Mouse (Mus musculus): ENCODE measurements around the gene Ppib.

Ppib gene

DNA sequence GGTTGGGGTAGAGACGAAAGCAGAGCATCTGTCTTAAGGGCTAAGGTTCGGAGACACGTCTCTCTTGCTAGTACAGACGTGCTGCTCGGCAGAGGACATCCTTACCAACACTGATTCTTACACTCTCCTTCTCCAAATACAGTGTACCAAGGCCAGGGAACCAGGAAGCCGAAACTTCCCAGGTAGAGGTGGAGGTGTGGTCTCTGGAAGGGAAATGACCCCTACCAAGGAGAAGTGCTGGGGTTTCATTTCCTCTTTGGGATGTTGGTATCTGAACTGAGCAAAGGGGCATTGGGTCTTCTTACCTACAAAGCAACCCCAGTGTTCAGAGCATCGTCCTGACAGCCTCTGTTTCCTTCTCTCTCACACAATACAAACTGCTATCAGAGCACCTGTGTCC is 12.7 kb downstream of the Ppib start:
- no peak for DNase-seq (ENCODE audit: low read depth in 1 of 2, low spot score in 2 of 2)

DNA sequence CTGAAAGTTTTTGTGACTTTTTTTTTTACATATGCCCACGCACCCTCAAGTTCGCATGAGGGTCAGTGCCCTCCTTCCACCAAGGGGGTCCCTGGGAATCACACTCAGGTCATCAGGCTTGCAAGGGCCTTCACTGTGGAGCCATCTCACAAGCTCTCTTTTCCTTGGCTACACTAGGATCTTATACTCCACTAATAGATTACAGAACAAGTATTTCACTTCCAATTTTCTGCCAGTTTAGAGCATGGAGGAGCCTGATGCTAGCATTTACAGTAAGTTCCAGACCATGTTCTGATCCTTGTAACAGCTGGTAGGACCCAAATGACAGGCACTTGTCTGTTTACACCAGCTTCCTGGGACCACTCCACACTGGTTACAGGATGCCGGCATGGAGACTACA is 18.1 kb downstream of the Ppib start:
- DNase-seq (ENCODE audit: low read depth in 1 of 2, low spot score in 2 of 2), result no peak

DNA sequence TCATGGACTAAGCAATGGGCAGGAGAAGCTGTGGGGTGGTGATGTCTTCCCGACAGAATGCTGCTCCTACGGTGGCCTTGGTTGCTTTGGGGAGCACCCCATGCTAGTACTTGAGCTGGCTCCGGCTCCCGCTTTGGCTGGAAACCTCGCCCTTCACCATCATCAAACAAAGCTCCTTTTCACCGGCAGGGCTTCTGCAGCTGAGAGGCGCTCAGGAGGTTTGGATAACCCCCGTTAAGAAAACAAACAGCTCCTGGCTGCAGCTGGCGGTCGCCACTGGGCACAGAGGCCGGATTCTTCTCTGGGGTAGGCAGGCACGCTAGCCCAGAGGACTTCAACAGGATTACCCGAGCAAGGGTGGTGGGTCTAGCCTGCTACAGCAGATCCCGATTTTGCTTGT is 18.5 kb downstream of the Ppib start:
- DNase-seq (ENCODE audit: low read depth in 1 of 2, low spot score in 2 of 2), result no peak

DNA sequence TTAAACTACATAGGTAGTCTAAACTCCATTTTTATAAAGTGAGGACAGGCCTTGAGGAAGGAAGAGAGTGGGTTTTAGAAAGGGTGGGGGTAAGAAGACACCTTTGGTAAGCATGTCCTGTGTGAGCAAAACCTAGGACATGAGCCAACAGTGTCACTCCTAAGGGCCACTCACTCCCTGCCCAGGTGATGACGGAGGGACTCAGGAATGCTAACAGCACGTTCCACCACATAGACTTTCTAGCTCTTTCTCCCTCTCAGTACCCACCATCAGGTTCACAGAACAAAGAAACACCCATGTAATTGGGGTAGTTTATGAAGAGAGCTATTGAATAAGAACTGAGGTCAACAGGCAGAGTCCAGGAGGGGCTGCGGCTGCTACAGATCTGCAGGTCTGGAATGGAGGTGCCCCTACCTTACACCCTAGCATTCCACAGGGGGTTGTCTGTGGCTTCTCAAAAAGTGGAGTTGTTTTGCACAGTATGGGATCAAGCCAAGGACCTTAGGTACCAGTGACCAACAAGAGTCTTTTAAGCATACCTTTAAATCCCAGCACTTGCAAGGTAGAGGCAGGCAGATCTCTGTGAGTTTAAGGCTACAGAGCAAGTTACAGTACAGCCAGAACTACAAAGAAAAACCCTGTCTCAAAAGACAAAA is 20.9 kb downstream of the Ppib start:
- no peak for DNase-seq (ENCODE audit: low read depth in 1 of 2, low spot score in 2 of 2)

DNA sequence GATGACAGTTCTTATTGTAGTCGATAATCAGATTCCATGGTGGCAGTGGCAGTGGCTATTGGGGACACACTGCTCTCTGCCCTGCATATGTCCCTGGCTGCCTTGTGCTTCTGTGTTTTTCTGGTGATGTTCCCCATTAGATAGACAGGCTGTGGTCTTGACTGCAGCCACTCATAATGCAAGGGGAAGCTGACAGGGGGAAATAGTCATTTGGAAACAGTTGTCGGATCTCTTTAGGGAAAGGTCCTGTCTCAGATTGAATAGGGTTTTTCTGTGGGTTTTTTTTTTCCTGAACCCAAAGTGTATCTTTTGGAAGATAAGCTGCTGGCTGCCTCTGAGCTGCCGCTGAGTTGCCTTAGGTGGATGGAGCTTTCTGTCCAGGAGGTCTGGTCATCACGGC is 22.0 kb downstream of the Ppib start:
- no peak for DNase-seq (ENCODE audit: low read depth in 1 of 2, low spot score in 2 of 2)

- DNase-seq (ENCODE audit: low read depth in 1 of 2, low spot score in 2 of 2), result no peak
These were observed 24.1 kb downstream of the Ppib start for GRCm38 (mm10) chr9:66084171-66084570.

GRCm38 (mm10) chr9:66087062-66087461 is 27.0 kb downstream of the Ppib start:
- DNase-seq (ENCODE audit: low read depth in 1 of 2, low spot score in 2 of 2), result no peak

- DNase-seq (ENCODE audit: low read depth in 1 of 2, low spot score in 2 of 2), result no peak
These were observed 28.4 kb downstream of the Ppib start for GRCm38 (mm10) chr9:66088411-66088810.

DNA sequence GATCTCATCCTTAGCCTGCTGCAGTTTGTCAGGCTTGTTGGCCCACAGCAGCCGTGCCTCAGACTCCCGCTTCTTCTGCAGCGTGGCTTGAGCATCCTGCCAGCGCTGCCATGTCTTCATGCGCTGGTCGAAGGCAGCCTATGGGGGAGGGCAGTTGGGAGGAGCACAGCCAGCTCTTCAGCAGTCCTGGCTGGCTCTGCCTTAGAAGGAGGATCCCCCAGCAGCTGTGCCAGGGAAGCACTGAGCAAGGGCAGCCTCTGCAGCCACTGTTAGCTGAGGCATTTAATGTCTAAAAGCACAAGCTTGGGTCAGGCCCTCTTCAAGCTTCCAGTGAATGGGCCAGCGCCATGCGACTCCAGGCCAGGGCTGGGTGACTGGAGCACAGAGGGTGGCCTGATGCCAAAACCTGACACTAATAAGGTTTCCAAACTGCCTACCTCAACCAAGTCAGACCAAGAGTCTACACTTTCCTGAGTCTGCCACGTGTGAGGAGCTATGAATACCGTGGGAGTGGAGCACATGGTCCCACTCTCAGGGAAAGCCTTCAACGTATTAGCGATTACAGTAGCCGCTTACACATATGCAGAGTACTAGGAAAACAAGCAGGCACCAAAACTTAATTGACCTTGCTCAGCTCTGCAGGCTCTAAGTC is 30.7 kb downstream of the Ppib start:
- DNase-seq (ENCODE audit: low read depth in 1 of 2, low spot score in 2 of 2), result no peak

- DNase-seq (ENCODE audit: low read depth in 1 of 2, low spot score in 2 of 2), result no peak
These were observed 31.6 kb downstream of the Ppib start for GRCm38 (mm10) chr9:66091327-66092231.

GRCm38 (mm10) chr9:66092664-66093063 is 32.6 kb downstream of the Ppib start:
- no peak for DNase-seq (ENCODE audit: low read depth in 1 of 2, low spot score in 2 of 2)

DNA sequence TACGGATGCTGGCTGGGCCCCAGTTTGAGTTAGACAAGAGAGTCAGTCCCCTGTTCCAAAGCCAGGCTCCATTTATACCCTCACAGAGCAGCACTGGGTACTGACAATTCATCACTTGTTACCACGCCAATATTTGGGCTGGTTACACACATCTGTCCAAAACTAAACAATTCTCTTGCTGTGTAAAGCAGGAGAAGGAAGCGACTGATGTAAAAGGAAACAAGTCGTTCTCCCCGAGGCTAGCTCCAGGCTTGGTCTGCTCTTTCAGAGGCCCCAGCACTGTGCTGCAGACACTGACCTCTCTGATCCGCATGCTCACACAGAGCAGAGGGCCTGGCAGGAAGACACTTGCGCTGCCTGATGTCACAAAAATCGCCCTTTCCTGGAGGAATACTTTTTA is 41.6 kb downstream of the Ppib start:
- no peak for DNase-seq (ENCODE audit: low read depth in 1 of 2, low spot score in 2 of 2)

DNA sequence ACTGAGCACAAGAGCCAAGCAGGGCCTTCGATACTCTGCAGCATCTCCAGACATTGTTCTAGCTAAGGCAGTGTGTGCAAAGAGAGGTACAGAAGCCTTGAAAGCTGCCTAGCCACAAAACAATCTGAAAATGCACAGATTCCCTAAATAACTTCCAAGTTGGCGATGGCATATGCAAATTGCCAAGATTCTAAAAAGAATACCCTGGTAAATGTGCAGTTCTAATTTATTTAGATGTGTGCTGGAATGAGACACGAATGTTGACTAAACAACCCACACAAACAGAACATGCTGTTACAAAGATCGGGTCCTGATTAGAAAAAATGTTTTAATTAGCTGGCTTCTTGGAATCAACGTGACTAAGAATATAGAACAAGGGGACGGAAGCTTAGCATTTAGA is 42.6 kb downstream of the Ppib start:
- no peak for DNase-seq (ENCODE audit: low read depth in 1 of 2, low spot score in 2 of 2)

GRCm38 (mm10) chr9:66104601-66105000 is 44.6 kb downstream of the Ppib start:
- no peak for DNase-seq (ENCODE audit: low read depth in 1 of 2, low spot score in 2 of 2)

GRCm38 (mm10) chr9:66105168-66105567 is 45.1 kb downstream of the Ppib start:
- DNase-seq (ENCODE audit: low read depth in 1 of 2, low spot score in 2 of 2), result no peak

DNA sequence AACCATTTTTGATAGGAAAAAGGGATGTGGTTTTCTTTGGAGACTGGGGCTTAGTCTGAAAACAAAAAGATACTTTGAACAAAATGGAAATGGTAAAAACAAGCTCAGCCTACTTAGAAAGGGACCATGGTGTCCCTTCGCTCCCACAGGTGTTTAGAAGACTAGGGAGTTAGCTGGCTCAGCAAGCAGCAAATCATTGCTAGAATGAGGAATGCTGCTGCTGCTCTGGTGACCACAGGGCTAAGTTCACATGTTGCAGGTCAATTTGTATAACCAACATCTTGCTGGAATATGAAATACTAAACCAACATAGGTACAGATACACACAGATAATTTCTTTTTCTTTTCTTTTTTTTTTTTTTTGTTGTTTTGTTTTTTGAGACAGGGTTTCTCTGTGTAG is 49.6 kb downstream of the Ppib start:
- no peak for DNase-seq (ENCODE audit: low read depth in 1 of 2, low spot score in 2 of 2)

DNA sequence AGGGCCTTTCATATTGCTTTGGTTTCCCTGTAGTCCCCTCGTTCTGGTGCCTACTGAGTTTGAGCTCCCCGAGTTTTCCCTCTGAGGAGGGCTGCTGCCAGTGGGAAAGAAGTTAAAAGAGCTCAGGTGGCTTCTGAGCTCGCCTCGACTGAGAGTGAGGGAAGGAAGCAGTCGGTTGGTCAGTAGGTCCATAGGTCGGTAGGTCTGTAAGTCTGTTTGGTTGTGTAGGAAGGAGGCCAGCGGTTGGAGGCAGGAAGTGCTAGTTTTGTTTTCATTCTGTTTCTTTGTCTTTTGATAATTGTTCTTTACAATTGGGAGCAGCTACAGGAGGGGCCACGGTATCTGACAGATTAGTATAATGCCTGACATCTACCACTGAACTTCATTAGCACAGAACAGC is 50.1 kb downstream of the Ppib start:
- DNase-seq (ENCODE audit: low read depth in 1 of 2, low spot score in 2 of 2), result no peak

GRCm38 (mm10) chr9:66110611-66111379 is 50.8 kb downstream of the Ppib start:
- no peak for DNase-seq (ENCODE audit: low read depth in 1 of 2, low spot score in 2 of 2)

- DNase-seq (ENCODE audit: low read depth in 1 of 2, low spot score in 2 of 2), result peak; percentile 56
These were observed 54.3 kb downstream of the Ppib start for GRCm38 (mm10) chr9:66114341-66114740.
